Mouse (Mus musculus): ENCODE results near the gene Dgat2.

The Dgat2 gene

GRCm38 (mm10) chr7:99133811-99134402 is 48.6 kb downstream of the Dgat2 start:
- DNase-seq, result no peak

- no peak for DNase-seq
Measured at GRCm38 (mm10) chr7:99132597-99132996, 49.9 kb downstream of the Dgat2 start.

- DNase-seq, result no peak
Measured at GRCm38 (mm10) chr7:99131819-99132353, 50.6 kb downstream of the Dgat2 start.

GRCm38 (mm10) chr7:99128965-99129364 is 53.6 kb downstream of the Dgat2 start:
- no peak for DNase-seq

- DNase-seq, result no peak
Measured at GRCm38 (mm10) chr7:99128020-99128950, 54.2 kb downstream of the Dgat2 start.

GRCm38 (mm10) chr7:99126057-99126456 is 56.5 kb downstream of the Dgat2 start:
- DNase-seq, result peak; percentile 53 to 61

- DNase-seq, result no peak
Measured at GRCm38 (mm10) chr7:99122651-99123050, 59.9 kb downstream of the Dgat2 start.

GRCm38 (mm10) chr7:99120865-99121521 is 61.5 kb downstream of the Dgat2 start:
- DNase-seq, result no peak

GRCm38 (mm10) chr7:99120082-99120481 is 62.4 kb downstream of the Dgat2 start:
- no peak for DNase-seq

- DNase-seq, result no peak
Measured at GRCm38 (mm10) chr7:99116781-99117180, 65.7 kb downstream of the Dgat2 start.

- DNase-seq, result peak; percentile 64 to 71
Measured at GRCm38 (mm10) chr7:99114006-99114726, 68.4 kb downstream of the Dgat2 start.

- DNase-seq, result peak; percentile 40 to 83
Measured at GRCm38 (mm10) chr7:99107566-99107965, 75.0 kb downstream of the Dgat2 start.

GRCm38 (mm10) chr7:99106714-99107270 is 75.7 kb downstream of the Dgat2 start:
- no peak for DNase-seq
